Comparison of ENCODE assay signal across 16 mouse cellular contexts in genomic region chr2:9367801-9368584, GRCm38 (mm10).
"Had no signal": no experiment of that assay in that cellular context is flagged by ENCODE, and none has a peak within 500 bp of the region (broad histone marks: within the 10 kb centered on the region; RNA-seq: fewer than 3 reads in every experiment).

No protein-coding gene starts in this region.

- ATAC-seq: midbrain, embryonic 13.5 days had no signal

- H3K4me1 ChIP-seq: liver, embryonic 13.5 days; megakaryocyte, embryonic 14.5 days; midbrain, embryonic 10.5 days; midbrain, embryonic 13.5 days; stomach, embryonic 15.5 days had no signal

- H3K27me3 ChIP-seq: liver, embryonic 13.5 days; megakaryocyte, embryonic 14.5 days; midbrain, embryonic 13.5 days; stomach, embryonic 15.5 days had no signal

- H3K27ac ChIP-seq: kidney, postnatal 0 days; left cerebral cortex, adult 2 months; liver, embryonic 13.5 days; midbrain, embryonic 10.5 days; midbrain, embryonic 13.5 days; stomach, embryonic 15.5 days had no signal

- DNase-seq: kidney, postnatal 36 days; layer of hippocampus, postnatal 36 days; liver, embryonic 13.5 days; lung, adult 2 months; lung, postnatal 14 days; lung, postnatal 4 days; right cerebral cortex, postnatal 14 days; right cerebral cortex, postnatal 4 days; thymus, adult 18-20 months; thymus, postnatal 36 days had no signal

- H3K36me3 ChIP-seq: liver, embryonic 13.5 days; midbrain, embryonic 10.5 days; midbrain, embryonic 13.5 days; stomach, embryonic 15.5 days had no signal

- H3K4me3 ChIP-seq: left cerebral cortex, adult 2 months; liver, embryonic 13.5 days; megakaryocyte, embryonic 14.5 days; midbrain, embryonic 10.5 days; midbrain, embryonic 13.5 days; stomach, embryonic 15.5 days had no signal

- H3K9me3 ChIP-seq: liver, embryonic 13.5 days; megakaryocyte, embryonic 14.5 days; midbrain, embryonic 10.5 days; midbrain, embryonic 13.5 days; stomach, embryonic 15.5 days had no signal
